Mouse (Mus musculus) 416B (cell line): ENCODE data around the gene Slco1b2.
"Not testable (repeated sequence)": the region's sequence is repeated elsewhere in the genome, so short reads cannot be mapped to it uniquely, and the experiment has no call there.

Experiments
- DNase-seq: peaks from one replicate; pipeline ENCODE4 v3.0.0; 2011; ENCODE audit warnings: low read depth

Slco1b2 gene

GRCm38 (mm10) chr6:141629291-141629690, at the start of gene Slco1b2:
Gene Slco1b2 (plus strand): TSS chr6:141629518.
- DNase-seq, result no peak

DNA sequence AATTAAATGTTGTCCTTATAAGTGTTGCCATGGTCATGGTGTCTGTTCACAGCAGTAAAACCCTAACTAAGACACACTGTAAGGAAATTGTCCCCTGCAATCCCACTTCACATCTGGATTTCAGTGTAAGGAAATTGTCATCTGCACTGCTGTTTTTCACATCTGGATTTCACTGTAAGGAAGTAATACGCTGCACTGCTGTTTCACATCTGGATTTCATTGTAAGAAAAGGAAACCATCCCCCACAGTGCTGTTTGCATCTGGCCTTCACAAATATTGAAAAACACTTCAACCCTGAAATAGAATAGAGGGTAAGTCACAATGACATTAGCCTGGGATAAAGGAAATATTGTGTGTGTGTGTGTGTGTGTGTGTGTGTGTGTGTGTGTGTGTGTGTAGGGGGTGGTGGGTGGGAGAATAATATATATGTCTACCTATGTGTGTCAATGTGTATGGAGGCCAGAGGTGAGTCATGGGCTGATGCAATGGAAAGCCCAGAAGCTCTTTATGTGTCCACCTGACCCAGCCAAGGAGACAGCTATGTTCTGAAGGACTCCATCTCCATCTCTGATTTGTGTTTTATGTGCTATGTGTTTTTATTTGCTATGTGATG, 44.4 kb upstream of the Slco1b2 start:
- no peak for DNase-seq

GRCm38 (mm10) chr6:141590002-141590401, 39.3 kb upstream of the Slco1b2 start:
- no peak for DNase-seq

- not testable (repeated sequence) for DNase-seq
Observed at GRCm38 (mm10) chr6:141590598-141591200, 38.6 kb upstream of the Slco1b2 start.

GRCm38 (mm10) chr6:141596081-141596480, 33.2 kb upstream of the Slco1b2 start:
- DNase-seq, result no peak

- no peak for DNase-seq
Observed at GRCm38 (mm10) chr6:141597037-141597436, 32.3 kb upstream of the Slco1b2 start.

- no peak for DNase-seq
Observed at GRCm38 (mm10) chr6:141600940-141601339, 28.4 kb upstream of the Slco1b2 start.

- no peak for DNase-seq
Observed at GRCm38 (mm10) chr6:141610702-141611260, 18.5 kb upstream of the Slco1b2 start.

GRCm38 (mm10) chr6:141614017-141614416, 15.3 kb upstream of the Slco1b2 start:
- DNase-seq, result no peak

- DNase-seq, result no peak
Observed at GRCm38 (mm10) chr6:141615348-141615747, 14.0 kb upstream of the Slco1b2 start.

DNA sequence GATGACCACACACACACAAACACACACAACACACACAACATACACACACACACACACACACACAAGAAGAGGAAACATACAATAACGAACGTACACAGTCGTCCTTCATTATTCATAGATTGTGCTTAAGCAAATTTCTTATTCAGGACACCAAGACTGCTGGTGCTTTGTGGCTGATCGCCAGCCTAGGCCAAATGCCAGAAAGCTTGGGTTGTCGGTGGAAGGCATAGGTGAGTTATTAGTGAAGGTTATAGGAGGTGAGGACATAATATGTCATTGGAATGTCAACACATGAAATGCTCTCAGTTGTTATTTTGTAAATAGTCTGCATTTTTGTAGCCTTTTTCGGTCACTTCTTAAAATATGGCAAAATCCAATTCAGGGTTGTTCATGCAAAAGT, 3.6 kb downstream of the Slco1b2 start:
- DNase-seq, result no peak

- no peak for DNase-seq
Observed at GRCm38 (mm10) chr6:141635250-141635649, 5.9 kb downstream of the Slco1b2 start.

DNA sequence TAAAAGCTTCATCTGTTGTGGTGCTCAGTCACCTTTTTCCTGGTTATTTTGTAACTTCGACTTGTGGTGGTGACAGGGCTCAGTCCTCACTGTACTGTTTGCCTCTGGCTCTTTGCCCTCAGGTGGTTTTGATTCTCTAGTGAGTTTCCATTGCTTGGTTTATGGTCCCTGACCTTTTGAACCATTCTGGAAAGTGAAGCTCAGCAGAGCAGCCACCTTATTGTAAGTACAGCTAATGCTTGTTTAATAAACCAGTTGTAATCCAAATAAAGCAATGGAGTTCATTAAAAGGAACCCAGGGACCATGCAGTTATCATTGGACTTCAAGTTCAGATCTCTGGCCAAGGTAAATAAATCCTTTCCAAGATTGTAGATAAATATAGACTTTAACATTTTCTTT, 11.3 kb downstream of the Slco1b2 start:
- no peak for DNase-seq

DNA sequence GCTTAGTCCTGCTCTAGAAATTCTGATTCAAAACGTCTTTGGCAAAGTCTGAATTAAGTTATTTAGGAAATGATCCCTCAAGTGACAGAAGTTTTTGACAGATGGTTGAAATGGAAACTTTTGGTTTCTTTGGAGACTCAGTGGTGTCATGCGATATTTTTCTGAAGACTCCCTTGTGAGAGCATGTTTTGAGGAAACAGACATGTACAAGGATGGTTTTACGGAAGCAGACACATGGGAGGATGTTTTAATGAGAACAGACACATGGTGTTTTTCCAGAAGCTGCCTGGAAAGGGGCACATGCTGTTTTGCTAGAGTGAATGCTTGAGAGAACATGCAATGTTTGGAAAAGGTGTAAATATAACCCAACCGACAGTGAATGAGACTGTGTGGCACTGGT, 57.7 kb downstream of the Slco1b2 start:
- DNase-seq, result no peak

DNA sequence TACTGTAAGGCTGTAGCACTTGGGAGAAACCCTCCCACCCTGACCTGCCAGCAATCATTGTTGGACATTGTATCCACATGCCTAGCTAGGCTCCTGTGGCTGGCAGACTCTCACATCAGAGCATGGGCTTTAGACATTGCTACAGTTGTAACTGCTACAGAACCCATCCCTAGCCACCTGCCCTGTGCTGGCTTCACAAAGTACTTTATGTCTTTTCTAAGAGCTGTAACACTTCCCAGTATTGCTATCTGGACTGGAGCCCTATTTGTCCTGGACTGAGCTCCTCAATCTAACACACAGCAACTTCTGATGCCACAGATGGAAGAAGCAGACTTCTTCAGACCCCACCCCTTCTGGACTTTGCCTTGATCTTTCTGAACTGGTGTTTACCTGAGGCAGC, 61.9 kb downstream of the Slco1b2 start:
- DNase-seq, result no peak
